Mouse (Mus musculus) thymus, postnatal 36 days (tissue): Measurements from ENCODE around the gene Mknk2.
"Not testable (repeated sequence)": the region's sequence is repeated elsewhere in the genome, so short reads cannot be mapped to it uniquely, and the experiment has no call there.

ENCODE experiments used
- DNase-seq, 2 experiments: peaks; one replicate each; pipeline ENCODE4 v3.0.0; 2022; ENCODE audit warnings: mixed read lengths in 2 of 2

Mknk2 gene

DNA sequence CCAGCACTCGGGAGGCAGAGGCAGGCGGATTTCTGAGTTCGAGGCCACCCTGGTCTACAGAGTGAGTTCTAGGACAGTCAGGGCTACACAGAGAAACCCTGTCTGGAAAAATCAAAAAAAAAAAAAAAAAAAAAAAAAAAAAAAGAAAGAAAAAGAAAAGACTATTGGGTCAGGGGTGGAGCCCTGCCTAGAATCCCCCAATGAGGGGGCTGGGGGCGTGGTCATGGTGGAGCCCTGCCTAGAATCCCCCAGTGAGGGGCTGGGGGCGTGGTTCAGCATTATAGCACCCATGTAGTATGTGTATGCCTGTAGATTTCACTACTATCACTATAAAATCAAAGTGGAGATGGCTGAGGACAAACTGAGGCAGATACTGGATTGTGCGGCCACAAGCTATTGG is 28.0 kb downstream of the Mknk2 start:
- DNase-seq = not testable (repeated sequence)

DNA sequence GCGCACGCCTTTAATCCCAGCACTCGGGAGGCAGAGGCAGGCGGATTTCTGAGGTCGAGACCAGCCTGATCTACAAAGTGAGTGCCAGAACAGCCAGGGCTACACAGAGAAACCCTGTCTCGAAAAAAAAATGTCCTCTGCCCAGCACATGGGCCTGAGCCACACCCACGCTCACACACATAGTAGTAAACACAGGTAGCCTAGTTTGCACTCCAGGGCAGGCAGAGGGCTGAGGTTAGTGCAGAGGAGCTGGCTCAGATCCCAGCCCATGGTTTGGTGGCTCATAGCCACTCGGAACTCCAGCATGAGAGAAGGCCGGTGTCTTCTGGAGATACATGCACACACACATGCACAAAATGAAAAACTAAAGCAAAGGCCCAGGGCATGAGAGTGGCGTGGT is 31.0 kb downstream of the Mknk2 start:
- DNase-seq = no peak

DNA sequence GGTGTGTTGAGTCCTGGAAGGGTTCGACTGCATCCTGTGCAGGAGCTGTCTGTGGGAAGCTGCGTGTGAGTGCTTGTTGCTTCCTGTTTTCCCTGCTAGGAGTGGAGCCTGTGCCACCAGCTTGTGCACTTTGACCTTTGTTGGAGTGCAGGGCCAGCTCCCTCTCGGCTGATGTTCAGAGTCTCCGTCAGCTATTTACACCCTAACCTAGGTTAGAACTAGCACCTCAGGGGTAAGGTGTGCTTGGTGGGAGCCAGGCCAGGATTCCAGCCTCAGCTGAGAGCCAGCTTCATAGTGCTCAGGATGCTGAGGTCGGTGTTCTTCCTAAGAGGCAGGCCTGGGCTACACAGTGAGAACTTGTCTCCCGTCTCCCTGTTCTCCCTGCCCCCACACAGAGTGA is 42.6 kb downstream of the Mknk2 start:
- DNase-seq = no peak

DNA sequence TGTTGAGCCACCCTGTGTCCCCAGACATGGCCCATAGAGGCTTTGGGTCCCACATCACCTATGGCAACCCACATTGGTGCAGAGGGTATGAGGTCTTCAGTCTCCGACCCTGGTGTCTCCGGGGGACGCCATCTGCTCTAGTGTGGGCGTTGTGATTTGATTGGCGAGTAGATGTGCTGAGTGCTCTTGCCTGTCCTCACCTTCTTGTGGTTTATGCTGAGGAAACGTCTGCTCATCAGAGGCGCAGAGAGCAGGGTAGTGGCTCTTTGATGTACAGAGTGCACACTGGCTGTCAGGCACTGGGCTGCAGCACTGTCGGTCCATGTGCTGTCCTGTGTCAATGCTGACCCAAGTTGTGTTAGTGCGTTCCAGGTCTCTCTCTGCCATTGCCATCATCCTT is 49.0 kb downstream of the Mknk2 start:
- no peak for DNase-seq

GRCm38 (mm10) chr10:80627685-80628084 is 50.2 kb downstream of the Mknk2 start:
- no peak for DNase-seq

- DNase-seq = no peak
These were observed 52.1 kb downstream of the Mknk2 start for GRCm38 (mm10) chr10:80625764-80626163.

DNA sequence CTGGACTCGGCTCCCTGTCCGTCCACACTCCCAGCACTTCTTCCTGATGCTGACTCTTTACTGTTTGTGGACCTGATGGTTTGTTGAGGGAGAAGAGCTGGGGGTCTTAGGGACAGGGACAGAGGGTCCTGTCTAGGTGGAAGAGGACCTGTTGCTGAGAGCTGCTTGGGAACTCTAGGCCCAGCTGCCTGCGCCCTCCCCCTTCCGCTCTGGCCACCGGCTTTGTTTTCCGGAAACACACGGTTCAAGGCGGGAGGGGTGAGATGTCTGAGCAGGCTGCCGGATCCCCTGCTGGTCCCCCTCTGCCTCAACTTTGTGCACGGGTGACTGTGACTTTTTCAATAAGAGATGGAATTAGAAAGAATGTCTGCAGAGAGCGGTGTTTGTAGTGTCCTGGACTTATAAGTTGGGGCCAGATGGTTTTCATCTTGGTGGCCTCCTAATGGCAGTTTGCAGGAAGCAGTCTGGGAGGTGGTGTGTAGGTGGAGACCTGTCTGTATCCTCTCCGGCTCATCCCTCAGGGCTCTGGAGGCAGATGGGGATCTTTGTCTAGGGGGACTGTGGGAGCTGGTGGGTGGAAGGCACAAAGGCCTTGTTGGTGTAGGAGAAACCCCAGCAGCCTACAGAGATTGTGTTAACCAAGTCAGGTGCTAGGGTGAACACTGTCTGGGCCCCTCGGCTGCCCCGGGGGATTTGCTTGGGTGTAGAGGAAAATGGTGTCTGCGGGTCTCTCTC is 54.3 kb downstream of the Mknk2 start:
- peak; percentile 82 to 89 for DNase-seq

- peak; percentile 78 to 87 for DNase-seq
These were observed 55.1 kb downstream of the Mknk2 start, which contains the start of gene Csnk1g2 for GRCm38 (mm10) chr10:80622661-80623456. Csnk1g2 (plus strand) TSS chr10:80622838.

- peak; percentile 98 to 99 for DNase-seq
These were observed 55.8 kb downstream of the Mknk2 start for GRCm38 (mm10) chr10:80621940-80622660.

DNA sequence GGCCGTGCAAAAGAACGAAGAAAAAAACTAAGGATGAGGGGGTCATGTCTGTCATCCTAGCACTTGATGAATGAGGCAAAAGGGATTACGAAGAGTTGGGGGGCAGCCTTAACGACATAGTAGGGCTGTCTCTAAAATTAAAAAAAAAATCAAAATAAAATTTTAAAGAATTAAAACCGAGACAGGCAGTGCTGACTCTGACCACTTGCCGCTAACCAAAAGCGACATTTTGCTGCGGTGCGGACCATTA is 56.3 kb downstream of the Mknk2 start:
- no peak for DNase-seq

DNA sequence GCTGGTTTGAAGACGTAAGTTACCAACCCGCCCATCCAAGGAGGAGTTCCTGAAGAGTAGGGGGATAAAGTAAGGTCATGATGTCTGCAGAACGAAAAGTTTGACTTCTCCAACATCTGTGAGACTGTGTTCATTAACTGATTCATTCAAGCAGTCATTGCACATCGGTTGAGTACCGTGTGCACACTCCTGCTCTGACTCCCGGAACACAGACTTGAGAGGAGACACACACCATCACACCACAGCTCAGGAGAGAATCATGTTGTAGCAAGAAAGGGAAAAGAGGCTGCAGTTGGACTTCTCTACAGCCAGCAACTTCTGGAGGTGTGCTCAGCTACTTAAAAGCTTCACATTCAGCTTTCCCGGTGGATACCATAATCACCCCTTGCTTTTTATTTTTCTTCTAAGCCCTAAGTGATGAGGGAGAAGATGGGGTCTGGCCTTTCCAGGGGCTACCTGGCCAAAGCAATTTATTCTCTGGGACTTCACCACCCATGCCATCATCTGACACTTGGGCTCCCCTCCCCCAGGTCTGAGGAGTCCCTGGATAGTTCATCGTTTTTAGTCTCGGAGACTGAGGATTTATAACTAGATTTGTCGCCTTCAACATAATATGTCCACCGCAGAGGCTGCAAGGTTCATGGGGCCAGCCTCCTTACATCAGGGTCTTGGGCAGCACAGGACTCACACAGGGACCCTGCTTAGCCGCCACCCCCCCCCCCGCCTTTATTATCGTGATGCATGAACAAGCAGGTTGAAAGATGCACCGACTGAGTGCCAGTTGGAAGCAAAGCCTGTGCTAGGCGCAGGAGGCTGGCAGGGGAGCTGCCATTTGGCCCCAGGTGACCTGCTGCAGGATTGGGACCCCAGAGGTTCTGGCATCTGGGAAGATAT is 56.9 kb downstream of the Mknk2 start:
- DNase-seq = no peak

DNA sequence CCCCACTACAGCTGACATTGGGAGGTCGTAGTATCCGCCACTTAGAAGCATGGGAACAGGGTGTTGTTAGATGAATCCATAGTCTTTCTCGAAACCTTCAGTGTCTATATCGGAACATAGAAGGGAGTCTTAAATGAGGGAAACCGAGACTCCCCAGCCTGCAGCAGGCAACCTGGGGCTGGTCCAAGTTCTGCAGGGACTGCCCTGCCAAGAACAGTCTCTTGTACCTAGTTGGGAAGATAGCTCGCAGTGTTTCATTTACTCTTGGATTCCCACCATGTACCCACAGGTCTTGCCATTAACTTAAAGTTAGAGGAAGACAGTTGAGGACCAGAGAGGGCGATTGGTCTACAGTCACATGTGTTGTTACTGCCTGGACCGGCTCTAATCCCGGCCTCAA is 57.5 kb downstream of the Mknk2 start:
- DNase-seq = no peak

GRCm38 (mm10) chr10:80619465-80620244 is 58.3 kb downstream of the Mknk2 start:
- no peak for DNase-seq

GRCm38 (mm10) chr10:80618181-80618580 is 59.7 kb downstream of the Mknk2 start:
- peak; percentile 72 to 87 for DNase-seq
